Mouse (Mus musculus) mouse trophoblast stem cell (cell line): ENCODE data around the gene Etl4.

Experiments used
- in situ Hi-C, 2 experiments: fragments of 300-500 bp; cut with MseI, MboI; formaldehyde crosslinking; loops; 2 replicates in 1 of 2; 3 replicates in 1 of 2; pipeline ENCODE4 v1.15.1; 2025

The Etl4 gene

GRCm38 (mm10) chr2:20518506-20518905, 608.9 kb downstream of the Etl4 start:
- in situ Hi-C loops = no loop called here

- in situ Hi-C loops = loop anchor here in 1 of 2 experiments (10.0 kb wide), 1 partner anchor 145 kb away; no protein-coding TSS in a partner anchor
Measured at GRCm38 (mm10) chr2:20519447-20520098, 610.0 kb downstream of the Etl4 start.

GRCm38 (mm10) chr2:20520099-20520475, 610.5 kb downstream of the Etl4 start:
- in situ Hi-C loops = loop anchor here in 1 of 2 experiments (10.0 kb wide), 1 partner anchor 145 kb away; no protein-coding TSS in a partner anchor

- in situ Hi-C loops = loop anchor here in 1 of 2 experiments (10.0 kb wide), 1 partner anchor 144 kb away; no protein-coding TSS in a partner anchor
Measured at GRCm38 (mm10) chr2:20520636-20521595, 611.3 kb downstream of the Etl4 start.

GRCm38 (mm10) chr2:20521686-20522285, 612.2 kb downstream of the Etl4 start:
- in situ Hi-C loops = loop anchor here in 1 of 2 experiments (10.0 kb wide), 1 partner anchor 143 kb away; no protein-coding TSS in a partner anchor

GRCm38 (mm10) chr2:20523636-20524035, 614.1 kb downstream of the Etl4 start:
- in situ Hi-C loops = loop anchor here in 1 of 2 experiments (10.0 kb wide), 1 partner anchor 141 kb away; no protein-coding TSS in a partner anchor

- in situ Hi-C loops = loop anchor here in 1 of 2 experiments (10.0 kb wide), 1 partner anchor 139 kb away; no protein-coding TSS in a partner anchor
Measured at GRCm38 (mm10) chr2:20525879-20526593, 616.5 kb downstream of the Etl4 start.

GRCm38 (mm10) chr2:20526856-20527255, 617.3 kb downstream of the Etl4 start:
- in situ Hi-C loops = loop anchor here in 1 of 2 experiments (10.0 kb wide), 1 partner anchor 138 kb away; no protein-coding TSS in a partner anchor

GRCm38 (mm10) chr2:20532623-20533022, 623.0 kb downstream of the Etl4 start:
- in situ Hi-C loops = no loop called here

- in situ Hi-C loops = no loop called here
Measured at GRCm38 (mm10) chr2:20537785-20538184, 628.2 kb downstream of the Etl4 start.

- in situ Hi-C loops = no loop called here
Measured at GRCm38 (mm10) chr2:20538871-20539270, 629.3 kb downstream of the Etl4 start.

- in situ Hi-C loops = no loop called here
Measured at GRCm38 (mm10) chr2:20541261-20541660, 631.7 kb downstream of the Etl4 start.

- in situ Hi-C loops = no loop called here
Measured at GRCm38 (mm10) chr2:20542286-20542685, 632.7 kb downstream of the Etl4 start.

GRCm38 (mm10) chr2:20545624-20546023, 636.0 kb downstream of the Etl4 start:
- in situ Hi-C loops = no loop called here

- in situ Hi-C loops = no loop called here
Measured at GRCm38 (mm10) chr2:20546496-20547348, 637.1 kb downstream of the Etl4 start.

- in situ Hi-C loops = no loop called here
Measured at GRCm38 (mm10) chr2:20547349-20547677, 637.7 kb downstream of the Etl4 start.

- in situ Hi-C loops = no loop called here
Measured at GRCm38 (mm10) chr2:20547686-20548624, 638.4 kb downstream of the Etl4 start.

GRCm38 (mm10) chr2:20549065-20549464, 639.5 kb downstream of the Etl4 start:
- in situ Hi-C loops = no loop called here

- in situ Hi-C loops = no loop called here
Measured at GRCm38 (mm10) chr2:20549996-20550395, 640.4 kb downstream of the Etl4 start.
